In the genomic region with DNA sequence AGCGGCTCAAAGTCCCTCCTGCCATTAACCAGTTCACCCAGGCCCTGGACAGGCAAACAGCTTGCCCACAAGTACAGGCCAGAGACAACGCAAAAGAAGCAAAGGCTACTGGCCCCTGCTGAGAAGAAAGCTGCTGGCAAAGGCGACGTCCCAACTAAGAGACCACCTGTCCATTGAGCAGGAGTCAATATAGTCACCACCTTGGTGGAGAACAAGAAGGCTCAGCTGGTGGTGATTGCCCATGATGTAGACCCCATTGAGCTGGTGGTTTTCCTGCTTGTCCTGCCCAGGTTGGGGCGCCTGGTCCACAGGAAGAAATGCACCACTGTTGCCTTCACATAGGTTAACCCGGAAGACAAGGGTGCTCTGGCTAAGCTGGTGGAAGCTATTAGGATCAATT, we compare ENCODE assay signal across 11 mouse cellular contexts. TPM values are rescaled to one million over a fixed set of nuclear protein-coding genes. Genes with fewer than 3 reads are reported as not detected.
DNase-seq lines count a peak whose midpoint lies in the region; ATAC-seq lines count a peak whose summit lies in the region.
"Not testable (repeated sequence)": the region's sequence is repeated elsewhere in the genome, so short reads cannot be mapped to it uniquely, and the experiment has no call there.
"Had no signal": no experiment of that assay in that cellular context is flagged by ENCODE, and none has a peak within 500 bp of the region (broad histone marks: within the 10 kb centered on the region; RNA-seq: fewer than 3 reads in every experiment).

No protein-coding gene starts in this region.

- not testable (repeated sequence) for H3K4me1 ChIP-seq in forebrain, embryonic 11.5 days (replicated peaks; ENCODE audit: control insufficient read depth, insufficient read depth, low read length); intestine, embryonic 16.5 days (ENCODE audit: control insufficient read depth, insufficient read depth, low read length)
- peaks cover 4 to 14% of the 10 kb centered on the region in 2 experiments; a peak in 3 of 4 replicates for H3K4me1 ChIP-seq in heart, embryonic 14.5 days (ENCODE audit: control insufficient read depth in 2 of 2, insufficient read depth in 2 of 2, low read length in 2 of 2)
- peaks cover 17% of the 10 kb centered on the region for H3K4me1 ChIP-seq in limb, embryonic 13.5 days
- H3K4me1 ChIP-seq in neural tube, embryonic 14.5 days (ENCODE audit: control insufficient read depth, insufficient read depth, low read length), result peaks cover 11% of the 10 kb centered on the region

- not testable (repeated sequence) for H3K27me3 ChIP-seq in forebrain, embryonic 11.5 days (ENCODE audit: control insufficient read depth, insufficient read depth, low read length); heart, embryonic 14.5 days (ENCODE audit: control insufficient read depth, insufficient read depth, low read length); intestine, embryonic 16.5 days (replicated peaks; ENCODE audit: control insufficient read depth, insufficient read depth, low read length); limb, embryonic 13.5 days; neural tube, embryonic 14.5 days (ENCODE audit: control insufficient read depth, insufficient read depth, low read length)

- peak; percentile 36 for DNase-seq in cerebellum, adult 9-10 months
- not testable (repeated sequence) for DNase-seq in forebrain, embryonic 11.5 days (ENCODE audit: low spot score)

- not testable (repeated sequence) for H3K36me3 ChIP-seq in forebrain, embryonic 11.5 days (ENCODE audit: control insufficient read depth, insufficient read depth, low read length); intestine, embryonic 16.5 days (ENCODE audit: control insufficient read depth, insufficient read depth, low read length); macrophage (ENCODE audit: inconsistent target)
- peaks cover 26% of the 10 kb centered on the region for H3K36me3 ChIP-seq in heart, embryonic 14.5 days (ENCODE audit: control insufficient read depth, insufficient read depth, low read length)
- peaks cover 21% of the 10 kb centered on the region for H3K36me3 ChIP-seq in limb, embryonic 13.5 days
- H3K36me3 ChIP-seq in neural tube, embryonic 14.5 days (ENCODE audit: control insufficient read depth, insufficient read depth, low read length), result peaks cover 10% of the 10 kb centered on the region; the same call in 1 of the 2 replicates

- H3K27ac ChIP-seq in forebrain, embryonic 11.5 days (ENCODE audit: low read depth, low read length); heart, embryonic 14.5 days (replicated peaks in 1 of 2; ENCODE audit: control insufficient read depth in 1 of 2, insufficient read depth in 1 of 2, low read depth in 2 of 2, low read length in 2 of 2); intestine, embryonic 16.5 days (ENCODE audit: low read length); limb, embryonic 13.5 days; macrophage; neural tube, embryonic 14.5 days (ENCODE audit: low read depth, low read length): not testable (repeated sequence)

- not testable (repeated sequence) for ATAC-seq in forebrain, embryonic 11.5 days (replicated peaks; ENCODE audit: low FRiP score); heart, embryonic 14.5 days (ENCODE audit: insufficient number of reproducible peaks, insufficient read depth, low FRiP score, low read depth); intestine, embryonic 16.5 days; limb, embryonic 13.5 days (ENCODE audit: low FRiP score, low read depth); neural tube, embryonic 14.5 days (ENCODE audit: low read depth)

- H3K9me3 ChIP-seq in forebrain, embryonic 11.5 days (ENCODE audit: control insufficient read depth, low read length); heart, embryonic 14.5 days (ENCODE audit: control insufficient read depth, low read length); intestine, embryonic 16.5 days (ENCODE audit: control insufficient read depth, low read length); limb, embryonic 13.5 days; neural tube, embryonic 14.5 days (ENCODE audit: control insufficient read depth, low read length): not testable (repeated sequence)

- H3K4me2 ChIP-seq in forebrain, embryonic 11.5 days (ENCODE audit: low read depth, low read length, severe bottlenecking), result peak overlapping the region; percentile 96
- peak overlapping the region; percentile 95 for H3K4me2 ChIP-seq in heart, embryonic 14.5 days (ENCODE audit: low read length)
- H3K4me2 ChIP-seq in intestine, embryonic 16.5 days (ENCODE audit: low read depth, low read length), result peak overlapping the region; percentile 69
- H3K4me2 ChIP-seq in limb, embryonic 13.5 days (replicated peaks), result peak overlapping the region; percentile 97
- peak overlapping the region; percentile 98 for H3K4me2 ChIP-seq in neural tube, embryonic 14.5 days (ENCODE audit: low read depth, low read length)

- H3K79me2 ChIP-seq in macrophage (ENCODE audit: inconsistent target), result peaks cover 38% of the 10 kb centered on the region

- peak overlapping the region; percentile 66 for H3K4me3 ChIP-seq in forebrain, embryonic 11.5 days (ENCODE audit: low read depth, low read length)
- peak overlapping the region; percentile 17 to 66; a peak in 3 of 4 replicates for H3K4me3 ChIP-seq in heart, embryonic 14.5 days (ENCODE audit: control insufficient read depth in 1 of 2, insufficient read depth in 1 of 2, low read depth in 1 of 2, low read length in 2 of 2)
- peak overlapping the region; percentile 82 for H3K4me3 ChIP-seq in intestine, embryonic 16.5 days (ENCODE audit: low read length)
- peak overlapping the region; percentile 84 for H3K4me3 ChIP-seq in limb, embryonic 13.5 days
- H3K4me3 ChIP-seq in macrophage (ENCODE audit: inconsistent target), result peak overlapping the region; percentile 99
- H3K4me3 ChIP-seq in neural tube, embryonic 14.5 days (ENCODE audit: low read depth, low read length), result peak overlapping the region; percentile 75

- WGBS in forebrain, embryonic 11.5 days, result 69% methylated on average over 6 of the region's 6 CpGs
- WGBS in heart, embryonic 14.5 days, result 62% methylated on average over 6 of the region's 6 CpGs
- WGBS in intestine, embryonic 16.5 days, result 69% methylated on average over 6 of the region's 6 CpGs
- WGBS in limb, embryonic 13.5 days, result 68% methylated on average over 6 of the region's 6 CpGs
- 68% methylated on average over 6 of the region's 6 CpGs for WGBS in macrophage (ENCODE audit: missing documents)
- WGBS in neural tube, embryonic 14.5 days, result 62% methylated on average over 6 of the region's 6 CpGs

- peak overlapping the region; percentile 61; the same call in 1 of the 2 replicates for H3K9ac ChIP-seq in forebrain, embryonic 11.5 days (ENCODE audit: low read length)
- peak overlapping the region; percentile 92 for H3K9ac ChIP-seq in heart, embryonic 14.5 days (ENCODE audit: low read length)
- H3K9ac ChIP-seq in intestine, embryonic 16.5 days (ENCODE audit: low read depth, low read length), result peak overlapping the region; percentile 87; the same call in 1 of the 2 replicates
- peak overlapping the region; percentile 88 for H3K9ac ChIP-seq in limb, embryonic 13.5 days
- peak overlapping the region; percentile 83; the same call in 1 of the 2 replicates for H3K9ac ChIP-seq in neural tube, embryonic 14.5 days (replicated peaks; ENCODE audit: low read depth, low read length)

RNA-seq across cellular contexts. Expression of gene Wdr27, which starts 0.8 kb away (rescaled TPM):
- polyA plus RNA-seq in forebrain, embryonic 11.5 days (2014; fragmentation: Nextera tagmentation; extraction: Ambion mirVana), result 4.3 and 6.1 TPM in 2 replicates
- polyA plus RNA-seq in heart, embryonic 14.5 days (2014; fragmentation: Nextera tagmentation; extraction: Ambion mirVana), result 4.6 and 6.4 TPM in 2 replicates
- polyA plus RNA-seq in intestine, embryonic 16.5 days (2015; fragmentation: Nextera tagmentation; extraction: Ambion mirVana), result 3.9 and 5.0 TPM in 2 replicates
- 3.9 and 5.6 TPM in 2 replicates for polyA plus RNA-seq in limb, embryonic 13.5 days (2015; fragmentation: Nextera tagmentation; extraction: Ambion mirVana)
- total RNA-seq in macrophage (2018; cell fraction: chromatin; rRNA removed), result 1 to 10 TPM in 10 of 26 experiments, under 1 TPM in 9, not detected in 7; 0.40 to 3.7 (median 1.7) TPM
- total RNA-seq in macrophage (2018; cell fraction: cytosol; rRNA removed), result 1 to 10 TPM in 20 of 26 experiments, under 1 TPM in 5, not detected in 1; 0.65 to 2.7 (median 1.5) TPM
- 1 to 10 TPM in 13 of 26 experiments, under 1 TPM in 4, not detected in 9; 0.56 to 2.9 (median 1.9) TPM for total RNA-seq in macrophage (2018; cell fraction: nucleus; rRNA removed)
- polyA plus RNA-seq in macrophage (2018), result 0.95 to 3.2 TPM (median 1.8 TPM) in 3 replicates
- 7.8 and 10.2 TPM in 2 replicates for polyA plus RNA-seq in neural tube, embryonic 14.5 days (2014; fragmentation: Nextera tagmentation; extraction: Ambion mirVana)

RNA-seq across cellular contexts. Expression of gene 1600012H06Rik, which starts 0.8 kb away (rescaled TPM):
- polyA plus RNA-seq in forebrain, embryonic 11.5 days (2014; fragmentation: Nextera tagmentation; extraction: Ambion mirVana), result 29.5 and 32.4 TPM in 2 replicates
- polyA plus RNA-seq in heart, embryonic 14.5 days (2014; fragmentation: Nextera tagmentation; extraction: Ambion mirVana), result 29.5 and 32.8 TPM in 2 replicates
- 37.6 and 39.9 TPM in 2 replicates for polyA plus RNA-seq in intestine, embryonic 16.5 days (2015; fragmentation: Nextera tagmentation; extraction: Ambion mirVana)
- polyA plus RNA-seq in limb, embryonic 13.5 days (2015; fragmentation: Nextera tagmentation; extraction: Ambion mirVana), result 31.5 and 32.7 TPM in 2 replicates
- total RNA-seq in macrophage (2018; cell fraction: chromatin; rRNA removed), result 10 to 100 TPM in 21 of 26 experiments, 1 to 10 TPM in 5; 6.5 to 36.0 (median 20.1) TPM
- 10 to 100 TPM; 23.2 to 37.4 (median 31.9) TPM for total RNA-seq in macrophage (2018; cell fraction: cytosol; rRNA removed)
- 10 to 100 TPM; 14.5 to 75.3 (median 43.7) TPM for total RNA-seq in macrophage (2018; cell fraction: nucleus; rRNA removed)
- polyA plus RNA-seq in macrophage (2018), result 27.4 to 35.6 TPM (median 32.7 TPM) in 3 replicates
- 24.5 and 26.6 TPM in 2 replicates for polyA plus RNA-seq in neural tube, embryonic 14.5 days (2014; fragmentation: Nextera tagmentation; extraction: Ambion mirVana)

RNA-seq across cellular contexts. Expression of gene Phf10, which starts 18.9 kb away (rescaled TPM):
- 33.2 and 36.2 TPM in 2 replicates for polyA plus RNA-seq in forebrain, embryonic 11.5 days (2014; fragmentation: Nextera tagmentation; extraction: Ambion mirVana)
- polyA plus RNA-seq in heart, embryonic 14.5 days (2014; fragmentation: Nextera tagmentation; extraction: Ambion mirVana), result 33.9 and 36.9 TPM in 2 replicates
- 27.5 and 33.4 TPM in 2 replicates for polyA plus RNA-seq in intestine, embryonic 16.5 days (2015; fragmentation: Nextera tagmentation; extraction: Ambion mirVana)
- 32.1 and 34.6 TPM in 2 replicates for polyA plus RNA-seq in limb, embryonic 13.5 days (2015; fragmentation: Nextera tagmentation; extraction: Ambion mirVana)
- total RNA-seq in macrophage (2018; cell fraction: chromatin; rRNA removed), result 100 to 1,000 TPM in 1 of 26 experiments, 10 to 100 TPM in 25; 15.2 to 158 (median 52.8) TPM
- total RNA-seq in macrophage (2018; cell fraction: cytosol; rRNA removed), result 10 to 100 TPM; 21.6 to 41.7 (median 32.0) TPM
- total RNA-seq in macrophage (2018; cell fraction: nucleus; rRNA removed), result 10 to 100 TPM; 16.9 to 74.9 (median 40.4) TPM
- 35.9 to 63.0 TPM (median 39.2 TPM) in 3 replicates for polyA plus RNA-seq in macrophage (2018)
- 21.2 and 21.3 TPM in 2 replicates for polyA plus RNA-seq in neural tube, embryonic 14.5 days (2014; fragmentation: Nextera tagmentation; extraction: Ambion mirVana)

RNA-seq across cellular contexts. Expression of gene 9030025P20Rik, which starts 36.1 kb away (rescaled TPM):
- 11.5 and 13.1 TPM in 2 replicates for polyA plus RNA-seq in forebrain, embryonic 11.5 days (2014; fragmentation: Nextera tagmentation; extraction: Ambion mirVana)
- 5.8 and 7.1 TPM in 2 replicates for polyA plus RNA-seq in heart, embryonic 14.5 days (2014; fragmentation: Nextera tagmentation; extraction: Ambion mirVana)
- 8.2 TPM in 2 replicates for polyA plus RNA-seq in intestine, embryonic 16.5 days (2015; fragmentation: Nextera tagmentation; extraction: Ambion mirVana)
- 10.9 and 11.0 TPM in 2 replicates for polyA plus RNA-seq in limb, embryonic 13.5 days (2015; fragmentation: Nextera tagmentation; extraction: Ambion mirVana)
- 100 to 1,000 TPM in 21 of 26 experiments, 10 to 100 TPM in 5; 52.4 to 235 (median 165) TPM for total RNA-seq in macrophage (2018; cell fraction: chromatin; rRNA removed)
- 10 to 100 TPM in 5 of 26 experiments, 1 to 10 TPM in 21; 4.2 to 15.0 (median 7.1) TPM for total RNA-seq in macrophage (2018; cell fraction: cytosol; rRNA removed)
- 100 to 1,000 TPM in 7 of 26 experiments, 10 to 100 TPM in 19; 30.6 to 163 (median 77.9) TPM for total RNA-seq in macrophage (2018; cell fraction: nucleus; rRNA removed)
- polyA plus RNA-seq in macrophage (2018), result 4.2 to 10.6 TPM (median 4.7 TPM) in 3 replicates
- polyA plus RNA-seq in neural tube, embryonic 14.5 days (2014; fragmentation: Nextera tagmentation; extraction: Ambion mirVana), result 6.9 and 7.7 TPM in 2 replicates

RNA-seq across cellular contexts. Expression of gene Gm3417, which starts 36.4 kb away (rescaled TPM):
- polyA plus RNA-seq in forebrain, embryonic 11.5 days (2014; fragmentation: Nextera tagmentation; extraction: Ambion mirVana), result 1.9 and 2.2 TPM in 2 replicates
- polyA plus RNA-seq in heart, embryonic 14.5 days (2014; fragmentation: Nextera tagmentation; extraction: Ambion mirVana), result not detected in 2 replicates
- 1.2 and 1.7 TPM in 2 replicates for polyA plus RNA-seq in intestine, embryonic 16.5 days (2015; fragmentation: Nextera tagmentation; extraction: Ambion mirVana)
- 0.86 TPM in 1 of 2 replicates, not detected in the other for polyA plus RNA-seq in limb, embryonic 13.5 days (2015; fragmentation: Nextera tagmentation; extraction: Ambion mirVana)
- total RNA-seq in macrophage (2018; cell fraction: chromatin; rRNA removed), result 1 to 10 TPM in 1 of 26 experiments, not detected in 25; 3.4 TPM
- total RNA-seq in macrophage (2018; cell fraction: cytosol; rRNA removed), result under 1 TPM in 11 of 26 experiments, not detected in 15; 0.30 to 0.99 (median 0.59) TPM
- 1 to 10 TPM in 2 of 26 experiments, not detected in 24; 1.4 to 2.2 TPM for total RNA-seq in macrophage (2018; cell fraction: nucleus; rRNA removed)
- polyA plus RNA-seq in macrophage (2018), result not detected in 3 replicates
- 1.3 TPM in 1 of 2 replicates, not detected in the other for polyA plus RNA-seq in neural tube, embryonic 14.5 days (2014; fragmentation: Nextera tagmentation; extraction: Ambion mirVana)
- total RNA-seq: gastrocnemius, adult 8-10 months; heart, postnatal 36 days; left cerebral cortex, postnatal 14 days had no signal
- polyA plus RNA-seq: large intestine, adult 2 months had no signal

Comparison
In these comparisons a context has a peak if more than half of its experiments do, and no peak if none do; other contexts are left out.
1. H3K4me3 ChIP-seq: peak in every context shown above with its lines; median percentile 99 in macrophage; 84 in limb, embryonic 13.5 days; 82 in intestine, embryonic 16.5 days; 75 in neural tube, embryonic 14.5 days; 66 in forebrain, embryonic 11.5 days; 42 in heart, embryonic 14.5 days.